Mouse (Mus musculus) heart, adult 2 months (tissue): ENCODE data around the gene Fyttd1.

Experiments used
- CTCF ChIP-seq: fragments of 200-600 bp; IDR thresholded peaks from 2 replicates; pipeline ENCODE4 v1.8.1; 2022; ENCODE audit warnings: antibody characterized with exemption, mild to moderate bottlenecking, moderate library complexity
- EP300 ChIP-seq: fragments of 200-500 bp; IDR thresholded peaks from 2 replicates; pipeline ENCODE4 v1.6.1; 2011; ENCODE audit warnings: low read depth, low read length, control low read depth; ENCODE audit not compliant: insufficient read depth

DNA sequence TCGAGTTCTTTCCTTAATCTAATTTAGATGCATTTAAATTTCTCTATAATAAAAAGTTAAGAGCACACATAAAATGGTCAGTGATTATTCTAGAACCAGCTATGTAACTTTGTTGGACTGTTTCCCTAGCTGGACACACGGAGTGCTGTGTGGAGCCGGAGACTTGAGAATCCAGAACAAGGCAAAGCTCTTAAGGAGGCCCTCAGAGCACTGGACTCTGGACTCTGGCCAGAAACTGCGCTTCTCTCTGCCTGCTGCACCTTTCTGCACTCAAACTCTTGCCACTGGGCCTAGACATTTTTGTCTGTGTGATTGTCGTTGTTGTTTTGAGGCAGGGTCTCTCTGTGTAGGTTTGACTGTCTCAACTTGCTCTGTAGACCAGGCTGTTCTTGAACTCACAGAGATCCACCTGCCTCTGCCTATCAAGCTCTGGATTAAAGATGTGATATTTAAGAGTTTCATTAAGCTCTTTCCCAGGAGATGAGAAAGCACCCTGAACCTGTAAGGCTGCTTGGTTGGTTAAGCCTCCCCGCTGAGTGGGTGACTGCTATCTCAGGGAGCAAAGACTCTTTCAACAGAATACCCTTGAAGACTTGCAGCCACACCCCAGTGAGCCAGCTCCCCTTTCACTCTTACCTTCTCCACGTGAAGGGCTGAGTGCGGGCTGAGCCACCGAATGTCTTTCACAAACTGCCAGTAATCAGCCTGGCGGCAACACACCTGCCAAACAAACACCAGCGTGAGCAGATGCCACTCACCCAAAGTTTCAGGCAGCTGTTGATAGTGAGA is 28.1 kb upstream of the Fyttd1 start:
- TF ChIP-seq CTCF = no peak
- TF ChIP-seq EP300 = no peak
